Mouse (Mus musculus) urinary bladder, postnatal 36 days (tissue): ENCODE measurements around the gene Mttp.
"Not testable (repeated sequence)": the region's sequence is repeated elsewhere in the genome, so short reads cannot be mapped to it uniquely, and the experiment has no call there.

ENCODE experiments used
- DNase-seq, 2 experiments: peaks; one replicate each; pipeline ENCODE4 v3.0.0; 2022; ENCODE audit warnings: low spot score in 2 of 2, mixed read lengths in 1 of 2

Mttp gene

GRCm38 (mm10) chr3:138144642-138145171, at the start of gene Mttp:
Gene Mttp (minus strand): TSS chr3:138144968.
- DNase-seq = peak; percentile 43 to 72

- no peak for DNase-seq
Observed at GRCm38 (mm10) chr3:138193683-138194302, 49.0 kb upstream of the Mttp start, which contains the start of gene 4930579F01Rik. Gene 4930579F01Rik (minus strand): TSS chr3:138193825.

GRCm38 (mm10) chr3:138192260-138192659, 47.5 kb upstream of the Mttp start:
- no peak for DNase-seq

GRCm38 (mm10) chr3:138185995-138186930, 41.5 kb upstream of the Mttp start:
- no peak for DNase-seq

GRCm38 (mm10) chr3:138185290-138185689, 40.5 kb upstream of the Mttp start:
- peak in 1 of 2 experiments; percentile 15 for DNase-seq

GRCm38 (mm10) chr3:138183371-138183770, 38.6 kb upstream of the Mttp start:
- no peak for DNase-seq

GRCm38 (mm10) chr3:138182019-138182418, 37.3 kb upstream of the Mttp start:
- DNase-seq = no peak

- no peak for DNase-seq
Observed at GRCm38 (mm10) chr3:138175551-138175950, 30.8 kb upstream of the Mttp start.

GRCm38 (mm10) chr3:138173291-138173690, 28.5 kb upstream of the Mttp start:
- DNase-seq = no peak

- no peak for DNase-seq
Observed at GRCm38 (mm10) chr3:138162553-138163183, 17.9 kb upstream of the Mttp start.

- DNase-seq = no peak
Observed at GRCm38 (mm10) chr3:138161623-138162022, 16.9 kb upstream of the Mttp start.

GRCm38 (mm10) chr3:138156651-138157050, 11.9 kb upstream of the Mttp start:
- no peak for DNase-seq

- DNase-seq = no peak
Observed at GRCm38 (mm10) chr3:138155062-138155461, 10.3 kb upstream of the Mttp start.

GRCm38 (mm10) chr3:138148811-138149210, 4.0 kb upstream of the Mttp start:
- DNase-seq = no peak

GRCm38 (mm10) chr3:138144060-138144641, 617 bp downstream of the Mttp start:
- DNase-seq = no peak

- DNase-seq = peak; percentile 98 to 99
Observed at GRCm38 (mm10) chr3:138143315-138144059, 1.3 kb downstream of the Mttp start, which contains the start of gene Trmt10a. Gene Trmt10a (plus strand): TSS chr3:138143448.

GRCm38 (mm10) chr3:138142733-138143314, 1.9 kb downstream of the Mttp start:
- DNase-seq = no peak

- DNase-seq = no peak
Observed at GRCm38 (mm10) chr3:138142052-138142732, 2.6 kb downstream of the Mttp start.

- DNase-seq = no peak
Observed at GRCm38 (mm10) chr3:138139663-138140062, 5.1 kb downstream of the Mttp start.

GRCm38 (mm10) chr3:138138146-138138545, 6.6 kb downstream of the Mttp start:
- DNase-seq = not testable (repeated sequence)
